Mouse (Mus musculus) CD4-positive helper T cell, adult 2 months (primary cell): ENCODE measurements around the gene Nts.
"Not testable (repeated sequence)": the region's sequence is repeated elsewhere in the genome, so short reads cannot be mapped to it uniquely, and the experiment has no call there.

Source experiments
- DNase-seq: peaks from one replicate; pipeline ENCODE4 v3.0.0-alpha.2; 2012; ENCODE audit warnings: low read depth, missing footprints, low spot score

Gene Nts

GRCm38 (mm10) chr10:102490386-102490785, at the start of gene Nts:
Gene Nts (minus strand): TSS chr10:102490486.
- no peak for DNase-seq

GRCm38 (mm10) chr10:102527901-102528300, 37.6 kb upstream of the Nts start:
- DNase-seq, result no peak

GRCm38 (mm10) chr10:102514159-102514558, 23.9 kb upstream of the Nts start:
- DNase-seq, result no peak

GRCm38 (mm10) chr10:102511807-102512461, 21.6 kb upstream of the Nts start, which contains the start of gene Rassf9:
Gene Rassf9 (plus strand): TSS chr10:102512222.
- no peak for DNase-seq

- DNase-seq, result no peak
Observed at GRCm38 (mm10) chr10:102511461-102511806, 21.1 kb upstream of the Nts start.

- DNase-seq, result no peak
Observed at GRCm38 (mm10) chr10:102507386-102507785, 17.1 kb upstream of the Nts start.

- DNase-seq, result no peak
Observed at GRCm38 (mm10) chr10:102498754-102499153, 8.5 kb upstream of the Nts start.

GRCm38 (mm10) chr10:102491792-102492191, 1.5 kb upstream of the Nts start:
- no peak for DNase-seq

- no peak for DNase-seq
Observed at GRCm38 (mm10) chr10:102469412-102469811, 20.9 kb downstream of the Nts start.

GRCm38 (mm10) chr10:102451756-102452155, 38.5 kb downstream of the Nts start:
- DNase-seq, result peak; percentile 8

- DNase-seq, result peak; percentile 17
Observed at GRCm38 (mm10) chr10:102449449-102449848, 40.8 kb downstream of the Nts start.

GRCm38 (mm10) chr10:102444912-102445556, 45.3 kb downstream of the Nts start:
- DNase-seq, result no peak

GRCm38 (mm10) chr10:102435467-102435866, 54.8 kb downstream of the Nts start:
- DNase-seq, result not testable (repeated sequence)

- not testable (repeated sequence) for DNase-seq
Observed at GRCm38 (mm10) chr10:102435048-102435447, 55.2 kb downstream of the Nts start.
